Mouse (Mus musculus): Measurements from ENCODE around the gene Rras. TPM values are rescaled to one million over a fixed set of nuclear protein-coding genes. Genes with fewer than 3 reads are reported as not detected.

Gene Rras
- 17.7 TPM for polyA plus RNA-seq (2015; fragmentation: Illumina TruSeq; extraction: RNeasy Lipid Tissue Mini Kit (QIAGEN cat#74804); ENCODE audit: low read depth, low replicate concordance)

DNA sequence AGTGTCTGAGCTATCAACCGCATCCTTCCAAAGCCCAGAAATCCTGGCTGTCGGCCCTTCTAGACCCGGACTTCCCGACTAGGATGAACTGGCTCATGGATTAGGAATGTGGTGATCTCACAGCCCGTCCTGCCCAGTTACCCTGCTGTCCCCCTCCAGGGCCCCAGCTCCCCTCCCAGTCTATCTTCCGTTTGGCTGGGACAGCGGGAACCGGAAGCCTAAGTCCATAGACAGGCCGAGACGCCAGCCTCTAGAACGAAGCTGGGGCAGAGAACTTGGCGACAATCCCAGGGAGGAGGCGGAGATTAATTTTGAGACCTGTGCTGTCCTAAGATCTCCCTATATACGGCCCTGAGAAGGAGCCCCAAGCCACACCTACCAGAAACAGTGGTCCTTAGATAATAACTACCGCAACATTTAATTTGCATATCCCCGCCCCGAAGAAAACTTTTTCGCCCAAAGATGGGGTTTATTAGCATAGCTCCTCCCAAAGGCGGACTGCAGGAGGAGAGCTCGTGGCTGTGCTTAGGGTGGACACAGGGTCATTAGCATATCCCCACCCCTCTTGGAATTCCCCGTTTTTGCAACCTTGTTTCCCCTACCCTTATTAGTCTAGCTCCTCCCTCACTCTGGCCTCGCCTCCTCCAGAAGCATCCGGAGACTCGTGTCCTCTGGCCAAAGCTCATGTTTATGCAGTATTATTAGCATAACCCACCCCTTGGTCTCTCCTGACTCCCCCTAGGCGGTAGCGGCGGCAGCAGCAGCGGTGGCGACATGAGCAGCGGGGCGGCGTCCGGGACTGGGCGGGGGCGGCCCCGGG is at the start of gene Rras:
Rras (plus strand) TSS at position 720 of the 820 bp plus-strand sequence.

DNA sequence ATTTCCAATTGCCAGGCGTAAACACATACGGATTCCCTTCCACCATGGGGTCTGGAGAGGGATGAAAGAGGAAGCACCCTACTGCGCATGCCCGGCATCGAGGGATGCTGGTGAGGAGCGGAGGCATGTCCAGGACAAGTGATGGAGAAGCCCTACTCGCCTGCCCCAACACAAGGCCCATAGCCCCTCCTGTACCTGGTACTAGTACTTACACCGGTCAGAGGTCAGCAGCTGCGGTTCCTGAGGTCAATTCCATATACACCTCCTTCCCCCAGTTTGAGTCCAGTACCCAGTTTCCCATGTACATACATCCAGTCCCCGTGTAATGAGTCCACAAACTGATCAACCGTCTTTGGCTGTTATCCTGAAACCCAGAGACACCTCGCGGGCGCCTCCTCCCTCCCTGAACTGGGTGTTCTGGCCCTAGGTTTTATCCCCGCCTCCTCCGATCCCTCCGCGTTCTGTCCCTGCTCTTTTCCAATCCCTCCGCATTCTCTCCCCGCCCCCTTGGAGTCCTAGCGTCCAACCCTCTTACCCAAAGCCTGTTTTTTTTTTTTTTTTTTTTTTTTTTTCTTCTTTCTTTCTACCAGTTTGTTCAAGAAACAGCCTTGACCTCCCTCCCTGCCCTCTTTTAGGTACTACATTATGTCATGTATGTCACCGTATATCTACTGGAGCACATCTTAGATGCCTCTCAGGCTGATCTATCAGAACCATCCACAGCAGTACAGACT is 43.2 kb upstream of the Rras start, which contains the start of gene Cpt1c:
Cpt1c (minus strand) TSS at position 469 of the 734 bp plus-strand sequence.

DNA sequence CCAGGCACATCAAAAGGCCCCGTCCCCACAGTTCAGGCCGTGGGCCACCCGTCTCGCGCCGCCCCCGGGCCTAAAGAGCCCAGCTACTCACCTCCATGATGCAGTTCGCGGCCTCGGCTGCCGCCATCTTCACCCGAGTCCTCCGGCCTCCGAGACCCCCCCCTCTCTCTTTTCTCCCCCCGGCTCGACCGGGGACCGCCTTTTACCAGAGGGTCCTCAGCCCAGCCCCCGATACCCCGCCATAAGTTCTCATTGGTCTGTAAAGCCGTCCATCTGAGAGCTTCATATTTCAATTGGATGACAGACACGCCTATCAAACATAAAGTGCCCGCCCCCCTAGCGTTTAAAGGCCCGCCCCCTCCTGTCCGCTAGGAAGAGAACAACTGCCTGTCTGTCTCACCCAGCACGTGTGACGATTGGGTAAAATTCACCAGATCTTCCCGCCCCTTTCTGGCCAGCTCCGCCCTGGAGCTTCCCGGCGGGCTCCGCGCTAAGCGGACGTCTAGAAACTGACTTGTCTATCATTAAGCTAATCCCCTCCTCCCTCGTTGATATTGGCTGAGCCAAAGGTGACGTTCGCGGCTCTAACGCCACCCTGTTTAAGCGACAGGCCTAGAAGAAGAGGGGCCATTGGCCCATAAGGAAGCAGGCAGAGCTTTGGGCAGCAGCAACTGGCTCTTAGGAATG is 31.4 kb upstream of the Rras start, which contains the start of gene Prmt1:
Prmt1 (minus strand) TSS at position 377 of the 687 bp plus-strand sequence.

DNA sequence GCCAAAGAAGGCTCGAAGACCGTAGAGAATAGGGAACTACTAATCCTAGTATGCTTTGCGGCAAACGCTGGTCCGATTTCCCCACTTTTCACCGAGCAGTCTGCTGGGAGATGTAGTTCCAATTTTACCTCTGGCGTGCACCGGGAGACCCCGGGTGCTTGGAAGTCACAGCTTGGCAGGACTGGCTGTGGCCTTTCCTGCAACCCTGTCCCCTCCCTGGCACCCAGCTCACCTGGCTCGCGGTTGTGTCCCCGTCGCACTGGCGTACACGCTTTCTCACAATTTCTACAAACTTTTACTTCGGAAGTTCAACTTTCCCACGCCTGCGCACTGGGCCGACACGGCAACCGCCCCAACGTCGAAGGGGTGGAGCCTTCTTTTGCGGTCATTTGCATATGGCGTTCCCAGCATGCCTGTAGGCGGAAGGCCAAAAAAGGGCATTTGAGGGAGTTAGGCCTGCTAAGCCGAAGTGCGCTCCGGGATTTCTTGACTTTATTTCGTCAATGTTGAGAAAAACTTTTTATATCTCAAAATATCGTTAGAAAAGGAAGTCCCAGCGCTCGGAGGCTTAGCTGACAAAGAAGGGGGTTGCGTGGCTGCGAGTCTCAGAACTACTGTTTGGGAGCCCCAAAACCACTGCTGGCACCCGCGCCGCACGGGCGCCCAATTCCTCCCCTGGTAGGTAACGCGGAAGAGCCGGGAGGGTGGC is 20.4 kb upstream of the Rras start, which contains the start of gene Irf3:
Irf3 (plus strand) TSS at position 418 of the 709 bp plus-strand sequence.

DNA sequence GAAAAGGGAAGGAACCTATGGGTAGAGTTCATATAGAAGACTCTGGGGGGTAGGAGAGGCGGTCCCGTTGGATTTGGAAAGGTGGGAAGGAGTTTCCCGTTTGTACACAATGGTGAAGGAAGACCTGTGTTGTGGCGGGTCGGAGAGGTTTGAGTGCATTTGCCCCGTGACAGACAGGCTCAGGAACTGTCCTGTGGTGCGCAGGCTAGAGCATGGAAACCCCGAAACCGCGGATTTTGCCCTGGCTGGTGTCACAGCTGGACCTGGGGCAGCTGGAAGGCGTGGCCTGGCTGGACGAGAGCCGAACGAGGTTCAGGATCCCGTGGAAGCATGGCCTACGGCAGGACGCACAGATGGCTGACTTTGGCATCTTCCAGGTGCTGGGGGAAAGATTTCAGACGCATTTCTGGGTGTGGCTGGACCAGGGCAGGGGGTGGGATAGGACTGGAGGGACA is 19.2 kb upstream of the Rras start, which contains the start of gene Bcl2l12:
Bcl2l12 (minus strand) TSS at position 212 of the 455 bp plus-strand sequence.

DNA sequence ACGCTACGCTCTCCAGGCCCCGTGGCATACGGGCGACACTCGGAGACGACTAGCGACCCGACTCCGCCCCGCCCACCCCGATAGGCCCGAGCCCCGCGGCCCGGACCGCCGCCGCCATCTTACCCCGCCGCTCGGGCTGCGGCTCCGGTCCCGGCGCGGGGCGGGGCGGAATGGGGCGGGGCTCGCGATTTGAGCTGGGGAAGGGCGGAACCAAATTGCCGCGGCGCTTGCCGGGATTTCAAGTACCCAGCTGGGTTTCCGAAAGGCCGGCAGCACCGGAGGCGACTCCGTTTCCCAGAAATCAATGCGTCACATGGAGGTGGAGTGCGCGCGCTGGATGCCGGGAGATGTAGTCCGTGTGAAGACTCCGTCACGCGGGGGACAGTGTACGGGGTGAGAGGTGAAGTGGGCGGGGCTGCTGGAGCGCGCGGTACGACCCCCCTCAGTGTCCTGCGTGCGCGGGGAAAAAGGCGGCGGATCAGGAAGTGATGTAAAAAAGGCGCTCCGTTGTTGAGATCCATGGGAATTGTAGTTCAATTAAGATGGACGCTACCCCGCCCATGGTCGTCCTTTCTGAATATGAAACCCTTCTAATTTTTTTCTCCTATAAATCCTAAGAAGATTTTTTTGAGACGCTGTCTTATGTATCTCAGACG is 1.7 kb upstream of the Rras start, which contains the start of gene Scaf1:
Scaf1 (minus strand) TSS at position 407 of the 656 bp plus-strand sequence.

DNA sequence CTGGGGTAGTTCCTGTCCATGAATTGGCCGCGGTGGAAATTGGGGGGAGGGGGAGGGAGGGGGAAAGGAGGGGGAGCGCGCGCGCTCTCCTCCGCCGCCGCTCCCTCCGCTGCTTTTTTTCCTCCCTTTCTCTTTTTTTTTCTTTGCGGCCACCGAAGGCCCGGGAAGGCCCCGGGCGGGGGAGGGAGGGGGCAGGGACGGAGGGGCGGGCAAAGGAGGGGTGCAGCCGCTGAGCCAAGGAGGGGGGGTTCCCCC is 35.0 kb downstream of the Rras start, which contains the start of gene Prr12:
Prr12 (minus strand) TSS at position 20 of the 255 bp plus-strand sequence.

DNA sequence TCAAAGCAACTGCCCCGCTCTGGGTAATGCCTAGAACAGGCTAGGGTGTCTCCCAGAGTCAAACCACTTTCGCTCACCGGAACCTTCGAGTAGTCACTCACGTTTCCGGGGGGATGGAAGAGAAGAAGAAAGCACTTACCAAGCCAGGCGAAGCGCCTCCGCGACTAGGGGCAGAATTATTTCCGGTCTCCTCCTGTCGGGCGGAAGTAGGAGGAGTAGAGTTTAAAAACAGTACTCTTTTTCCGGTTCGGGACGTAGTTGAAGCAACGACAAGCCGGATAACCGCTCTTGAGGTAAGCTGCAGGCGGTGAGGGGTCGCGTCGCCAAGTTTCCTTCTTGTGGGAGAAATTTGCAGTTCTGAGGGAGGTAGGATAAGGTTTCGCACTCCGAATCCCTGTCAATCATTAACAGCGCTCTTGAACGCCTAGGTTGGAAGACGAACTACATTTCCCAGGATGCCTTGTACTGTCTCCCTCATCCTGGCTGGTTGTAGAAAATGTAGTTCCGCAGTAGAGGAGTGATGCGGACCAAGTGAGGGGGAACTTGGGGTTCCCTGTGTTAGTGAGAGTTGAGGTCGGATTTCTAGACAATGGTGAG is 44.6 kb downstream of the Rras start, which contains the start of the genes Nosip and Prrg2:
Nosip (plus strand) TSS at position 191 of the 597 bp plus-strand sequence.
Prrg2 (minus strand) TSS at position 439 of the 597 bp plus-strand sequence.

Other genes starting within 250 kb of the Rras start
- 24.4 TPM for gene Nup62, start 201.9 kb upstream of the Rras start, polyA plus RNA-seq (2015; fragmentation: Illumina TruSeq; extraction: RNeasy Lipid Tissue Mini Kit (QIAGEN cat#74804); ENCODE audit: low read depth, low replicate concordance)
- 0.34 TPM for gene Il4i1, start 201.6 kb upstream of the Rras start, polyA plus RNA-seq (2015; fragmentation: Illumina TruSeq; extraction: RNeasy Lipid Tissue Mini Kit (QIAGEN cat#74804); ENCODE audit: low read depth, low replicate concordance)
- gene Atf5, start 201.3 kb upstream of the Rras start, polyA plus RNA-seq (2015; fragmentation: Illumina TruSeq; extraction: RNeasy Lipid Tissue Mini Kit (QIAGEN cat#74804); ENCODE audit: low read depth, low replicate concordance), result 22.3 TPM
- 53.1 TPM for gene Akt1s1, start 169.0 kb upstream of the Rras start, polyA plus RNA-seq (2015; fragmentation: Illumina TruSeq; extraction: RNeasy Lipid Tissue Mini Kit (QIAGEN cat#74804); ENCODE audit: low read depth, low replicate concordance)
- 63.8 TPM for gene Tbc1d17, start 168.9 kb upstream of the Rras start, polyA plus RNA-seq (2015; fragmentation: Illumina TruSeq; extraction: RNeasy Lipid Tissue Mini Kit (QIAGEN cat#74804); ENCODE audit: low read depth, low replicate concordance)
- gene Pnkp, start 160.8 kb upstream of the Rras start, polyA plus RNA-seq (2015; fragmentation: Illumina TruSeq; extraction: RNeasy Lipid Tissue Mini Kit (QIAGEN cat#74804); ENCODE audit: low read depth, low replicate concordance), result 27.9 TPM
- gene Ptov1, start 148.2 kb upstream of the Rras start, polyA plus RNA-seq (2015; fragmentation: Illumina TruSeq; extraction: RNeasy Lipid Tissue Mini Kit (QIAGEN cat#74804); ENCODE audit: low read depth, low replicate concordance), result 258 TPM
- 56.8 TPM for gene Med25, start 125.2 kb upstream of the Rras start, polyA plus RNA-seq (2015; fragmentation: Illumina TruSeq; extraction: RNeasy Lipid Tissue Mini Kit (QIAGEN cat#74804); ENCODE audit: low read depth, low replicate concordance)
- gene Fuz, start 121.9 kb upstream of the Rras start, polyA plus RNA-seq (2015; fragmentation: Illumina TruSeq; extraction: RNeasy Lipid Tissue Mini Kit (QIAGEN cat#74804); ENCODE audit: low read depth, low replicate concordance), result 21.6 TPM
- gene Ap2a1, start 88.5 kb upstream of the Rras start, polyA plus RNA-seq (2015; fragmentation: Illumina TruSeq; extraction: RNeasy Lipid Tissue Mini Kit (QIAGEN cat#74804); ENCODE audit: low read depth, low replicate concordance), result 188 TPM
- gene Tsks, start 74.8 kb upstream of the Rras start, polyA plus RNA-seq (2015; fragmentation: Illumina TruSeq; extraction: RNeasy Lipid Tissue Mini Kit (QIAGEN cat#74804); ENCODE audit: low read depth, low replicate concordance), result 1.3 TPM
- gene Cpt1c, start 43.1 kb upstream of the Rras start, polyA plus RNA-seq (2015; fragmentation: Illumina TruSeq; extraction: RNeasy Lipid Tissue Mini Kit (QIAGEN cat#74804); ENCODE audit: low read depth, low replicate concordance), result 76.4 TPM
- gene Prmt1, start 31.4 kb upstream of the Rras start, polyA plus RNA-seq (2015; fragmentation: Illumina TruSeq; extraction: RNeasy Lipid Tissue Mini Kit (QIAGEN cat#74804); ENCODE audit: low read depth, low replicate concordance), result 235 TPM
- 45.8 TPM for gene Irf3, start 20.3 kb upstream of the Rras start, polyA plus RNA-seq (2015; fragmentation: Illumina TruSeq; extraction: RNeasy Lipid Tissue Mini Kit (QIAGEN cat#74804); ENCODE audit: low read depth, low replicate concordance)
- 3.6 TPM for gene Bcl2l12, start 19.2 kb upstream of the Rras start, polyA plus RNA-seq (2015; fragmentation: Illumina TruSeq; extraction: RNeasy Lipid Tissue Mini Kit (QIAGEN cat#74804); ENCODE audit: low read depth, low replicate concordance)
- 83.6 TPM for gene Scaf1, start 1.6 kb upstream of the Rras start, polyA plus RNA-seq (2015; fragmentation: Illumina TruSeq; extraction: RNeasy Lipid Tissue Mini Kit (QIAGEN cat#74804); ENCODE audit: low read depth, low replicate concordance)
- 23.9 TPM for gene Prr12, start 34.9 kb downstream of the Rras start, polyA plus RNA-seq (2015; fragmentation: Illumina TruSeq; extraction: RNeasy Lipid Tissue Mini Kit (QIAGEN cat#74804); ENCODE audit: low read depth, low replicate concordance)
- 64.6 TPM for gene Nosip, start 44.5 kb downstream of the Rras start, polyA plus RNA-seq (2015; fragmentation: Illumina TruSeq; extraction: RNeasy Lipid Tissue Mini Kit (QIAGEN cat#74804); ENCODE audit: low read depth, low replicate concordance)
- gene Prrg2, start 44.7 kb downstream of the Rras start, polyA plus RNA-seq (2015; fragmentation: Illumina TruSeq; extraction: RNeasy Lipid Tissue Mini Kit (QIAGEN cat#74804); ENCODE audit: low read depth, low replicate concordance), result 11.6 TPM
- gene Rcn3, start 74.3 kb downstream of the Rras start, polyA plus RNA-seq (2015; fragmentation: Illumina TruSeq; extraction: RNeasy Lipid Tissue Mini Kit (QIAGEN cat#74804); ENCODE audit: low read depth, low replicate concordance), result 6.6 TPM
- 20.1 TPM for gene Fcgrt, start 85.9 kb downstream of the Rras start, polyA plus RNA-seq (2015; fragmentation: Illumina TruSeq; extraction: RNeasy Lipid Tissue Mini Kit (QIAGEN cat#74804); ENCODE audit: low read depth, low replicate concordance)
- gene Rps11, start 106.5 kb downstream of the Rras start, polyA plus RNA-seq (2015; fragmentation: Illumina TruSeq; extraction: RNeasy Lipid Tissue Mini Kit (QIAGEN cat#74804); ENCODE audit: low read depth, low replicate concordance), result 807 TPM
- gene Rpl13a, start 110.8 kb downstream of the Rras start, polyA plus RNA-seq (2015; fragmentation: Illumina TruSeq; extraction: RNeasy Lipid Tissue Mini Kit (QIAGEN cat#74804); ENCODE audit: low read depth, low replicate concordance), result 1,952 TPM
- not detected for gene Gm45713, start 118.3 kb downstream of the Rras start, polyA plus RNA-seq (2015; fragmentation: Illumina TruSeq; extraction: RNeasy Lipid Tissue Mini Kit (QIAGEN cat#74804); ENCODE audit: low read depth, low replicate concordance)
- 11.0 TPM for gene Flt3l, start 118.5 kb downstream of the Rras start, polyA plus RNA-seq (2015; fragmentation: Illumina TruSeq; extraction: RNeasy Lipid Tissue Mini Kit (QIAGEN cat#74804); ENCODE audit: low read depth, low replicate concordance)
- 50.0 TPM for gene Pih1d1, start 136.3 kb downstream of the Rras start, polyA plus RNA-seq (2015; fragmentation: Illumina TruSeq; extraction: RNeasy Lipid Tissue Mini Kit (QIAGEN cat#74804); ENCODE audit: low read depth, low replicate concordance)
- gene Aldh16a1, start 136.6 kb downstream of the Rras start, polyA plus RNA-seq (2015; fragmentation: Illumina TruSeq; extraction: RNeasy Lipid Tissue Mini Kit (QIAGEN cat#74804); ENCODE audit: low read depth, low replicate concordance), result 6.5 TPM
- 704 TPM for gene Slc17a7, start 146.0 kb downstream of the Rras start, polyA plus RNA-seq (2015; fragmentation: Illumina TruSeq; extraction: RNeasy Lipid Tissue Mini Kit (QIAGEN cat#74804); ENCODE audit: low read depth, low replicate concordance)
- gene Gfy, start 161.6 kb downstream of the Rras start, polyA plus RNA-seq (2015; fragmentation: Illumina TruSeq; extraction: RNeasy Lipid Tissue Mini Kit (QIAGEN cat#74804); ENCODE audit: low read depth, low replicate concordance), result not detected
- not detected for gene Pth2, start 163.0 kb downstream of the Rras start, polyA plus RNA-seq (2015; fragmentation: Illumina TruSeq; extraction: RNeasy Lipid Tissue Mini Kit (QIAGEN cat#74804); ENCODE audit: low read depth, low replicate concordance)
- gene Ccdc155, start 186.9 kb downstream of the Rras start, polyA plus RNA-seq (2015; fragmentation: Illumina TruSeq; extraction: RNeasy Lipid Tissue Mini Kit (QIAGEN cat#74804); ENCODE audit: low read depth, low replicate concordance), result 2.2 TPM
- 39.0 TPM for gene Dkkl1, start 194.2 kb downstream of the Rras start, polyA plus RNA-seq (2015; fragmentation: Illumina TruSeq; extraction: RNeasy Lipid Tissue Mini Kit (QIAGEN cat#74804); ENCODE audit: low read depth, low replicate concordance)
- 3.6 TPM for gene Tead2, start 197.8 kb downstream of the Rras start, polyA plus RNA-seq (2015; fragmentation: Illumina TruSeq; extraction: RNeasy Lipid Tissue Mini Kit (QIAGEN cat#74804); ENCODE audit: low read depth, low replicate concordance)
- 3.8 TPM for gene Cd37, start 221.2 kb downstream of the Rras start, polyA plus RNA-seq (2015; fragmentation: Illumina TruSeq; extraction: RNeasy Lipid Tissue Mini Kit (QIAGEN cat#74804); ENCODE audit: low read depth, low replicate concordance)
- 1.2 TPM for gene Slc6a16, start 223.1 kb downstream of the Rras start, polyA plus RNA-seq (2015; fragmentation: Illumina TruSeq; extraction: RNeasy Lipid Tissue Mini Kit (QIAGEN cat#74804); ENCODE audit: low read depth, low replicate concordance)